In genomic region chrX:107284211-107284610, GRCm38 (mm10) we compare ENCODE assay signal across 30 mouse cellular contexts. TPM values are rescaled to one million over a fixed set of nuclear protein-coding genes. Genes with fewer than 3 reads are reported as not detected.
DNase-seq lines count a peak whose midpoint lies in the region; ATAC-seq and TF ChIP-seq lines count a peak whose summit lies in the region.
"Had no signal": no experiment of that assay in that cellular context is flagged by ENCODE, and none has a peak within 500 bp of the region (broad histone marks: within the 10 kb centered on the region; RNA-seq: fewer than 3 reads in every experiment).

No protein-coding gene starts in this region.

- no peak overlapping the region for H3K27ac ChIP-seq in embryonic facial prominence, embryonic 14.5 days (replicated peaks; ENCODE audit: low read depth, low read length)
- no peak overlapping the region for H3K27ac ChIP-seq in embryonic facial prominence, embryonic 10.5 days (replicated peaks)
- H3K27ac ChIP-seq in thymus, adult 2 months (ENCODE audit: control insufficient read depth, insufficient read depth, low read length): no peak overlapping the region
- H3K27ac ChIP-seq: embryonic facial prominence, embryonic 12.5 days; forebrain, embryonic 12.5 days; forebrain, embryonic 15.5 days; heart, embryonic 15.5 days; hindbrain, embryonic 10.5 days; hindbrain, embryonic 13.5 days had no signal

- no peak for TF ChIP-seq CTCF in thymus, adult 2 months (IDR thresholded peaks at IDR 0.05; ENCODE audit: borderline replicate concordance, control insufficient read depth, extremely low read depth, insufficient read depth, low read length, poor library complexity)

- no peaks in the 10 kb centered on the region for H3K9me3 ChIP-seq in embryonic facial prominence, embryonic 14.5 days (ENCODE audit: control insufficient read depth, low read length)
- H3K9me3 ChIP-seq in embryonic facial prominence, embryonic 10.5 days: no peaks in the 10 kb centered on the region
- H3K9me3 ChIP-seq: embryonic facial prominence, embryonic 12.5 days; forebrain, embryonic 12.5 days; forebrain, embryonic 15.5 days; G1E; heart, embryonic 12.5 days; heart, embryonic 15.5 days; hindbrain, embryonic 10.5 days; hindbrain, embryonic 13.5 days had no signal

- H3K4me2 ChIP-seq in embryonic facial prominence, embryonic 14.5 days (ENCODE audit: low read depth, low read length): no peak overlapping the region
- H3K4me2 ChIP-seq: embryonic facial prominence, embryonic 12.5 days; forebrain, embryonic 12.5 days; forebrain, embryonic 15.5 days; heart, embryonic 12.5 days; heart, embryonic 15.5 days; hindbrain, embryonic 13.5 days had no signal

- H3K4me3 ChIP-seq in embryonic facial prominence, embryonic 14.5 days (ENCODE audit: low read depth, low read length): no peak overlapping the region
- no peak overlapping the region for H3K4me3 ChIP-seq in embryonic facial prominence, embryonic 10.5 days
- no peak overlapping the region for H3K4me3 ChIP-seq in thymus, adult 2 months (ENCODE audit: control insufficient read depth, insufficient read depth, low read length)
- H3K4me3 ChIP-seq: embryonic facial prominence, embryonic 12.5 days; erythroblast, embryonic 14.5 days; forebrain, embryonic 12.5 days; forebrain, embryonic 15.5 days; heart, embryonic 12.5 days; heart, embryonic 15.5 days; hindbrain, embryonic 10.5 days; hindbrain, embryonic 13.5 days had no signal

- WGBS in embryonic facial prominence, embryonic 14.5 days: 52% methylated on average over 4 of the region's 4 CpGs
- WGBS in embryonic facial prominence, embryonic 10.5 days: 69% methylated on average over 4 of the region's 4 CpGs
- WGBS in thymus, adult 2 months: 77% methylated on average over 4 of the region's 4 CpGs

- no peak overlapping the region for H3K9ac ChIP-seq in embryonic facial prominence, embryonic 14.5 days (ENCODE audit: low read depth, low read length)
- H3K9ac ChIP-seq: embryonic facial prominence, embryonic 12.5 days; forebrain, embryonic 12.5 days; forebrain, embryonic 15.5 days; heart, embryonic 12.5 days; heart, embryonic 15.5 days; hindbrain, embryonic 13.5 days had no signal

- no peaks in the 10 kb centered on the region for H3K36me3 ChIP-seq in embryonic facial prominence, embryonic 14.5 days (ENCODE audit: control insufficient read depth, insufficient read depth, low read length)
- no peaks in the 10 kb centered on the region for H3K36me3 ChIP-seq in embryonic facial prominence, embryonic 10.5 days (replicated peaks)
- H3K36me3 ChIP-seq in splenic B cell, adult 2 months (ENCODE audit: control insufficient read depth, insufficient read depth, low read length, poor library complexity, severe bottlenecking): no peaks in the 10 kb centered on the region
- no peaks in the 10 kb centered on the region for H3K36me3 ChIP-seq in thymus, adult 2 months (ENCODE audit: control insufficient read depth, insufficient read depth, low read length)
- H3K36me3 ChIP-seq: embryonic facial prominence, embryonic 12.5 days; forebrain, embryonic 12.5 days; forebrain, embryonic 15.5 days; G1E; heart, embryonic 12.5 days; heart, embryonic 15.5 days; hindbrain, embryonic 10.5 days; hindbrain, embryonic 13.5 days had no signal

- ATAC-seq in embryonic facial prominence, embryonic 14.5 days (ENCODE audit: low read depth): no peak
- peak; percentile 48 for ATAC-seq in CD4-positive, CD25-positive, alpha-beta regulatory T cell, adult 4 months
- ATAC-seq: forebrain, embryonic 15.5 days; hindbrain, embryonic 16.5 days; intestine, postnatal 0 days; Patski had no signal

- peak; percentile 1 for DNase-seq in embryonic facial prominence, embryonic 14.5 days (ENCODE audit: low spot score)
- no peak for DNase-seq in embryonic facial prominence, embryonic 10.5 days (ENCODE audit: low spot score)
- DNase-seq in induced T-regulatory cell, adult 2 months (ENCODE audit: low read depth): peak; percentile 45
- peak; percentile 26 for DNase-seq in splenic B cell, adult 2 months (ENCODE audit: low read depth, low spot score)
- DNase-seq in thymus, adult 2 months: no peak
- DNase-seq in right cerebral cortex, postnatal 4 days: no peak
- no peak for DNase-seq in embryo, embryonic 11 days
- DNase-seq: adrenal gland, adult 8-10 months; adrenal gland, postnatal 25 days; cerebellum, adult 11-12 months; cerebellum, adult 8-10 months; cerebellum, postnatal 10 days; cerebellum, postnatal 36 days; gastrocnemius, postnatal 14 days; heart, adult 11 months; heart, postnatal 10 days; heart, postnatal 36 days had no signal

- H3K27me3 ChIP-seq in embryonic facial prominence, embryonic 14.5 days (replicated peaks; ENCODE audit: control insufficient read depth, insufficient read depth, low read length): no peaks in the 10 kb centered on the region
- H3K27me3 ChIP-seq in embryonic facial prominence, embryonic 10.5 days (replicated peaks; ENCODE audit: low read depth, poor library complexity, severe bottlenecking): peaks cover 9% of the 10 kb centered on the region; the same call in 1 of the 2 replicates
- no peaks in the 10 kb centered on the region for H3K27me3 ChIP-seq in splenic B cell, adult 2 months (ENCODE audit: control insufficient read depth, insufficient read depth, low read length, poor library complexity, severe bottlenecking)
- no peaks in the 10 kb centered on the region for H3K27me3 ChIP-seq in thymus, adult 2 months (ENCODE audit: control insufficient read depth, insufficient read depth, low read length)
- H3K27me3 ChIP-seq: embryonic facial prominence, embryonic 12.5 days; forebrain, embryonic 12.5 days; forebrain, embryonic 15.5 days; heart, embryonic 12.5 days; heart, embryonic 15.5 days; hindbrain, embryonic 13.5 days had no signal

- no peaks in the 10 kb centered on the region for H3K4me1 ChIP-seq in embryonic facial prominence, embryonic 14.5 days (ENCODE audit: control insufficient read depth, insufficient read depth, low read length)
- H3K4me1 ChIP-seq in embryonic facial prominence, embryonic 10.5 days: no peaks in the 10 kb centered on the region
- H3K4me1 ChIP-seq in thymus, adult 2 months (replicated peaks; ENCODE audit: control insufficient read depth, insufficient read depth, low read length): no peaks in the 10 kb centered on the region
- H3K4me1 ChIP-seq: embryonic facial prominence, embryonic 12.5 days; forebrain, embryonic 12.5 days; forebrain, embryonic 15.5 days; heart, embryonic 12.5 days; heart, embryonic 15.5 days; hindbrain, embryonic 10.5 days; hindbrain, embryonic 13.5 days had no signal

- no peak for TF ChIP-seq POLR2A in thymus, adult 2 months (IDR thresholded peaks at IDR 0.05; ENCODE audit: control insufficient read depth, extremely low read depth, insufficient read depth, low read length, poor library complexity)

RNA-seq across cellular contexts. Expression of gene Gpr174, which starts 28.5 kb away (rescaled TPM):
- 0.08 and 0.54 TPM in 2 replicates for polyA plus RNA-seq in embryonic facial prominence, embryonic 14.5 days (2014; fragmentation: Nextera tagmentation; extraction: Ambion mirVana)
- not detected in 2 replicates for polyA plus RNA-seq in embryonic facial prominence, embryonic 10.5 days (2016; fragmentation: Nextera tagmentation; extraction: Ambion mirVana)
- 10 to 100 TPM; 87.1 to 91.7 TPM for polyA plus RNA-seq in CD4-positive, CD25-positive, alpha-beta regulatory T cell, adult 4 months (2017; shearing (Covaris generic))
- polyA plus RNA-seq in thymus, adult 2 months (2012; rRNA removed): 3.7 and 3.9 TPM in 2 replicates
- polyA plus RNA-seq: erythroblast, embryonic 14.5 days; forebrain, embryonic 12.5 days; G1E; hindbrain, embryonic 10.5 days; hindbrain, embryonic 13.5 days; hindbrain, embryonic 16.5 days; intestine, postnatal 0 days; Patski had no signal

Comparison
In these comparisons a context has a peak if more than half of its experiments do, and no peak if none do; other contexts are left out.
1. DNase-seq: peak in embryonic facial prominence, embryonic 14.5 days (single experiment), induced T-regulatory cell, adult 2 months (single experiment) and splenic B cell, adult 2 months (single experiment); none in embryonic facial prominence, embryonic 10.5 days (single experiment), thymus, adult 2 months (single experiment), right cerebral cortex, postnatal 4 days (single experiment) and embryo, embryonic 11 days (single experiment).
2. RNA of gene Gpr174, which starts 28.5 kb away (polyA plus RNA-seq): 87.1 to 91.7 TPM in CD4-positive, CD25-positive, alpha-beta regulatory T cell, adult 4 months; 3.7 to 3.9 TPM in thymus, adult 2 months, 0.08 to 0.54 TPM in embryonic facial prominence, embryonic 14.5 days and not detected in embryonic facial prominence, embryonic 10.5 days; every median in the first group is over 10 times any median in the second.